Mouse (Mus musculus): ENCODE measurements at regions not wholly inside any gene's neighbourhood (a gene's known extent, or its start where the extent isn't known, plus 50 kb on each side); places are given as distances from the start of the nearest gene placed in this dataset.

DNA sequence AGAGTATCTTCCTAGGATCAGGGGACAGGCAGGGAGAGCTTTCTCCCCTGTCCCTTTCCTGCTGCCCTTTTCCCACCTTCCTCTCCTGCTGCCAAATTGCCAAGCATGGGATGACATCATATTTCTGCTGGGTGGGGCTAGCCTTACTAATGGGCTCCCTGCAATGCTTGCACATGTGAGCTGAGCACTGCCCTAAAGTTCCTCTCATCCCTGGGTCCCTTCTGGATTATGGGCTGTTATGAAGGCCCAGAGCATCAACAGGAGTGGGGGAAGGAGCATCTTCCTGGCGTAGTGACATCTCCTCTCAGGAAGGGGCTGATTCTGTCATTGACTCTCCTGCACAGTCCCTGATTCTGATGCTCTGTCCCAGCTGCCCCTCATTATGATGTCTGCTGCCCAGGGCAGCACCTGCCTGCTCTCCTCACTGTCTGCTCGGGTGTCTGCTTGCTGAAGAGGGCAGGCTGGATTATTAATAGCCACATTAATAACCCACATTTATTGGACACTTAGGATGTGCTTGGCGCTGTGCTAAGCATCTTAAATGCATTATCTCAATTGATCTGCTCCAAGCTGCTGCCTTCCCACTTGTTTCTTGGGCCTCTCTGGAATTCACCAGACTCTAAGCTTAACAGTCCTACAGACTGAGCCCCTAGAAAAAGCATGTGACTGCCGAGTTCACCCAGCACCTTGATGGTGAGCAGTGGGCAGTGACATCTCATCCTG lies 219.1 kb downstream of the Tpra1 start:
- TF ChIP-seq CTCF (IDR thresholded peaks at IDR 0.05; ENCODE audit: control insufficient read depth, insufficient read depth, insufficient replicate concordance, low read depth, low read length) (no peak), POLR2A (IDR thresholded peaks at IDR 0.05; ENCODE audit: control insufficient read depth, low read depth, low read length) (no peak)

Data from testis, adult 2 months (tissue).